Mouse (Mus musculus): ENCODE results near the gene Hao2.

Hao2 gene

GRCm38 (mm10) chr3:98855160-98855559 is 37.9 kb downstream of the Hao2 start:
- DNase-seq: no peak

GRCm38 (mm10) chr3:98853685-98854084 is 39.4 kb downstream of the Hao2 start:
- no peak for DNase-seq

DNA sequence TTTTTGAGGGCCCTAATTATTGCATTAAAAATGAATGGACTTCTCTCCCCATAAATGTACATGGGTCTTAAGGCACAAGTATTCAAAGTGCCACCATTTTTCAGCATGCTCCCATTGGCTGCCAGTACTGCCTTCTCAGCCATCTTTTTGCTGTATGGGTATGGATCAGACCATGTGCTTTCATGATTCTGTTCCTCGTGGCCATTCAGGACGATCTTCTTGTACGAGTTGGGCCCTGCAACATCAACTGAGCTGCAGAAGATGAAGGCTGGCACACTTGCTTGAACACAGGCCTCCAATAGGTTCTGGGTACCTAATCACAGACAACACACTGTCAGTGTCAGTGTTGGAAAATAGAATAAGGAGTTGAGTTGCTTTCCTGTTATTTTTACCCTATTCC is 40.0 kb downstream of the Hao2 start:
- no peak for DNase-seq

- no peak for DNase-seq
Measured at GRCm38 (mm10) chr3:98852631-98853030, 40.4 kb downstream of the Hao2 start.

DNA sequence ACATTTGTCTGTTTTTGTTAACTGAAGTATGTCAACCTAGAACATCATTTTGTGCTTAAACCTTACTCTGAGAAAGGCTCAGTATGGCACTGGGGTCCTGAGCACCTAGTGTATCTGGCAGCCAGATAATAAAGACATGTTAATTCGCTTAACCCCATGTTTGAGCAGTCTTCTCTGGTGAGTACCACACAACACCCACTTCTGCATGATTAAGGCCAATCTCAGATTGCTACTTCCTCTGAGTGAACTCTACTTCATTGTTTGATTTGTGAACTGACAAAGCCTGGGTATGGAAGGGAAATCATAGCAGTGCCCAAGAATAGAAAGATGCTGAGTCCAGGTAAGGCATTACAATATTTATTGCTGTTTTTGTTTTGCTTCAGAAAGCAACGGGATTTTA is 41.2 kb downstream of the Hao2 start:
- DNase-seq: no peak

DNA sequence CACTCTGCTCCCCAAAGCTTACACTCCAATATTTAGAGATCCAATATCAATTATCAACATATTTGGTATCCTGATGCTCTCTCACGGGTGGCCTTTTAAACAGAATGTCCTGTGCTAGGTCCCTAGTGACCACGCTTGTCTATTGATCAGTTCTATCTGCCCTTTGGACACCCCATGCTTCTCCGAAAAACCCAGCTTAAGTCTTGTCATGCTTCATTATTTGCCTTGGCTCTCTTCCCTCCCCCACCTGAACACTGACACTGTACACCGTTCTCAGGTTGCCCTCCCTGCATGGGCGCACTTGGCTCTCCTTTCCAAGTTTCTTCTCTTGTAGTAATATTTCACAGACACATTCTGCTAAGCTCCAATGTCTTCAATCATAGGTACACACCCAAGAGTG is 42.8 kb downstream of the Hao2 start:
- DNase-seq: no peak

- DNase-seq: no peak
Measured at GRCm38 (mm10) chr3:98848898-98849297, 44.1 kb downstream of the Hao2 start.

All from B cell, adult 2 months (primary cell).